Mouse (Mus musculus): Measurements from ENCODE around the gene Ddit4.

Gene Ddit4

DNA sequence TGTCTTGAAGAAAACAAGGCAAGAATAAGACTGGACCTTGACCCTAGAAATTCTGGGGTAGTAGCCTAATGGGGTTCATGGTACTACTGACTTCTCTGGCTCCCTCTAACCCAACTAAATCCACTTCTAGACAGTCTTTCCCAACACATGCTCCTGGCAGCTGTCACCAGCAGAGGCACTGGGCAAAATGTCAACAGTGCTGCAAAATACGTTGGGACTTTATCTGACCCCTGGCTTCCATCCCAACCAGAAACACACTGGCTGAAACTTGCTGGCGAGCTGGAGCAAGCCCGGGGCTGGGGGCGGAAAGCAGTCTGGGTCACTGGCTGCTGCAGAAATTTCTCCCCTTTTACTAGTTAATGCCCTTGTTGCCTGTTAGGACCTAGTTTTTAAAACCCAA lies 35.5 kb downstream of the Ddit4 start:
- DNase-seq, result no peak

DNA sequence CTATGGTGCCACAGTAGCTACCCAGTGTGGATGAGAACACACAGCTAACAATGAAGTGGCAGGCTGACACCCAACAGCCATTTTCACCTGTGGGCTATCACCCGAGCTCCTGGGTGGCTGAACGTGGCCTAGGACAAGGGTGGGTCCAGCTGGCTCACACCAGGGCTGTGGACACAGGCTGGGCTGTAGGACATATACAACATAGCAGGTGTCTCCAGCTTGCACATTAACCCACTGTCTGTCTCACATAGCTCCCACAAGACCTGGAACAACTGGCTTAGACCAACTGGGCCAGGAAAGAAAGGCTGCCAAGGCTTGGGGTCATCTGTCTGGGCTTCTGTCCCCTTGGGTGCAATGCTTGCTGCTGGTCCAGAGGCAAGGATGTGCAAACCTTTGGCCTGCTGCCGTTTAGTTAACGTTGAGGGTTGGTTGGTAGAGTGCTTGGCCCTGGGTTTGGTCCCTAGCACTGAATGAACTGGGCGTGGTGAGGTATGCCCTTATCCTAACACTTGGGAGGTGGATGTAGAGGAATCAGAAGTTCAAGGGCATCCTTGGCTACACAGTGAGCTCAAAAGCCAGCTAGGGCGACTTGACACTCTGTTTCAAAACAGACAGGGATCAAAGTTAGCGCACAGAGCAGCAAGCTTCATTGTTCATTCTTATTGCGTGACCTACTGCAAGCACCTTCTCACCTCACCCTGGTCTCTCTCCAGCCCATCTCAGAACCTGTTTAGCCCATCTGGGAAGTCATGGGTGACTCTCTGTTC lies 36.3 kb downstream of the Ddit4 start:
- DNase-seq, result no peak

DNA sequence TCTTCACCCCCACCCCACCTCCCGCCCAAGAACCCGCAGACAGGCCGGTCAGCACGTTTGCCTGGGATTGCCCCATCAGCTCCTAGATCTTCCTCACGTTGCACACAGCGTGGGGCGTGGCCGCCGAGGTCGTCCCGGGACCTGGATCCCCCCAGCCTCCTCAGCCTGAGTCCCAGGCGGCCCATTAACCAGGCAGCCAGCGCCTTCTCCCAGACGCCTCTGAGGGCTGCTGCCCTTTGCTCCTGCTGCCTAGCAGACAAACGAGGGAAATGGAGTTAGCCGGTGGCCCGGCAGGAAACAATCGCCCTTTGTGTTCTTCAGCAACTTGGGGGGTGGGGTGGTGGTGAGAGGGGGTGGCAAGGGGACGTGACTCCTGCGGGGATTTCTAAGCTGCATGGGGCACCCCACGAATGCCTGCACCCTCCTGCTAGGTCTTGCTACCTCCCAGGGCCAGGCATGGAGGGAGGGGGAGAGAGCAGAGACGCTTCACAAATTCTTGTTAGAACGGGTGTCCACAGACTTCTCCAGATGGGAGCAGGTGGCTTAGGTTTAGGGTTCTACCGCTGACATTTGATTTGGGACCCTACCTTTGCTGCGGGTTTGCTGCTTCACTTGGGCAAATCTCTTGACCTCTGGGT lies 40.0 kb downstream of the Ddit4 start:
- DNase-seq, result peak; percentile 17 to 37

DNA sequence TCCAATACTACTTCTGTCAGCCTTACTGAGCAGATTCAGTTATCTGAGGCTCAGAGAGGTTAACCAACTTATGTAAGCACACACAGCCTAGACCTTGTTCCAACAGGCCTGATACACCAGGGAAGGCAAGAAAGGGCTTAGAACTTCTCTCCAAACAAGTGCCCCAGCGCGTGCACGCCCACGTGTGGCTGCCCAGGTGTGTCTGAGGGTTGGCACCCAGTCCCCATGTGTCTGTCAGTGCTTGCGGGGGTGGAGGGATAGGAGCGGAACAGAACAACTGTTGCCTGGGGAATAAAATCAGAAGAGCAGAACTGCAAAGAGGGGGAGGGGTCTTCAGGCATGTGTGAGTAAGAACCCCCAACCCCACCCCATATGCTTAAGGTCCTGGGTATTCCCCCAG lies 40.5 kb downstream of the Ddit4 start:
- DNase-seq, result peak; percentile 81 to 83

DNA sequence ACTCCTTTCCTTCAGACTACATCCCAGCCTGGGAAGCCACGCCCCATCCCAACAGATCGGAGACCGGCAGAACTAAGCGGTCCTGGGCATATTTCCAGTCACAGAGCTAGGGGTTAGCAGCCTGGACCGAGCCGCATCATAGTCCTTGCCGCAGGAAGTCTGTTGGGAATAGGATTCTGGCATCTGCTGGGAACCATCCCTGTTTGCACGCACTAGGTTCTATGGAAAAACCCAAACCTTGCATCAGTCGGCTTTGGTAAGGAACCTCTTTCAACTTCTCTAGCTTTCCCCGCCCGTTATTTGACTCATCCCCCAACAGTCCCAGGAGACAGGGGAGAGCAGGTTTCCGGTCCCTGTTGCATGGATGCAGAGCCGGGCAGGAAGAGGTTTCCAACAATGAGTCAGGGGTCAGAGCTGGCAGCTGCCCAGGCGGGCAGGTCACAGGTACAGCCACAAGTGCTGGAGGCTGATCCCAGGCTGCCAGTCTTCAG lies 42.2 kb downstream of the Ddit4 start:
- peak in 1 of 2 experiments; percentile 45 for DNase-seq

DNA sequence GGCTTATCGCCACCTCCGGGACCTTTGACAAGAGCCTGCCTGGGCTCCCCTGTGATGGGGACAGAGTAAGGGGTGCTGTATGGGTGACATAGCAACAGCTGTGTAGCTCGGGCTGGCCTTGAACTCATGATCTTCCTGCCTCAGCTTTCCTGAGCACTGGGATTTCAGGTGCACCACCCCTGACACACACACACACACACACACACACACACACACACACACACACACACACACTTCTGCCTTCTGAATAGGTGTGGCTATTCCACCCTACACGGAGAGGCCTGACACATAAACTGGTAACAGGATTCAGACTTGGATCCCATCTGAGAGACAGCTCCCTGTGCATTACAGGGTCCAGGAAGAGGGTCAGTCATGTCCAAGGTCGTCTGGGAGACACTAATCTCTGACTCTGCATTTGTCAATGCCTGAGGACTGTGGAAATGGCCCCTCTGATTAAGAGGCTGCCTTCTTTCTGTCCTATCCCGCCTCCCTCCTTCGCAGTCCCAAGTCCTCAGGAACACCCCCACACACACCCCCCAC lies 42.8 kb downstream of the Ddit4 start:
- peak in 1 of 2 experiments; percentile 25 for DNase-seq

DNA sequence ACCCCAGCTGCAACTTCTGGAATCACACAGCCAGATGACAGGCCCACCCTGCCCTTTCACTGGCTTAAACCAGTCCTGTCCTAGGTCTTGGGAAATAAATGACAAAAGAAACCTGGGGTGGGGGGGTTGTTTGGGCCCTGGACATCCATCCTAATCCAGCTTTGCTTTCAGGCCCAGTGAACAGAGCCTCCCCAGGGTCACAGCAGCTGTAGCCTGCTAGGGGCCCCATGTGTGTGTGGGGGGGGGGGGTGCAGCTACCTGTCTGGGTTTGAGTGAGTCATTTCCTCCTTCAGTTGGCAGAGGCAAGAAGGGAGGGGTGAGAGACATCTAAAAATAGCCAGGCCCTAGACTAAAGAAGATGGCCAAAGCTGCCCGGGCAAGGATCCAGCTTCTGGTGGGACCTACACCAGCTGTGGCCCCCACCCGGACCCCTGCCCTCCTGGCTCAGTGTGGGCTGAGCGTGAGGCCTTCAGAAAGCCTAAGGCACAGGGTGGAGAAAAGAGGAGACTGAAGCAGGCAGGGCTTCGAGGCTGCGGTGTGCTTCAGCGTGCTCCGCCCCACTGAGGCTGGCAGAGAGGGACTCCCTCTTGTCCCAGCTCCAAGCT lies 43.8 kb downstream of the Ddit4 start:
- DNase-seq, result peak; percentile 63 to 65

DNA sequence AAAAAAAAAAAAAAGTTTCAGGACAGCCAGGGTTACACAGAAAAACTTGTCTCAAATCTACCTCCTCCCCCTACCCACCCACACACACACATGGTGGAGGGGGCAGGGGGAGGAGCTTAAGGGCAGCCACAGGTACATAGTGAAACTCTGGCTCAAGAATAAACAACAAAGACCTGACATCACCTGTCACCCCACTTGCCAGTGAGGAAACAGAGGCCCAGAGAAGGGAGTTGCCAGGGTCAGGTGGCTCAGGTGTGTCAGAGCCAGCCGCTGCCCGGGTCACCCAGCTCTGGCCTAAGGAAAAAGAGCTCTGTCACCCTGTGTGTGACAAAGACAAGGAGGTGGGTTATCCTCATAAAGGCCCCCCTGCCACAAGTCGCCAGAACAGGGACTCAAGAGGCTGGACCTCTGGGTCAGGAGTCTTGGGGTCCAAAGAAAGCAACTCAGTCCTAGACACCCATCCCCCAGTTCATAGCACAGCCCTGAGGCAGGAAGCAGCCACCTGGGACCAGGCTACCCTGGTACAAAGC lies 44.5 kb downstream of the Ddit4 start:
- DNase-seq, result peak; percentile 39 to 46

DNA sequence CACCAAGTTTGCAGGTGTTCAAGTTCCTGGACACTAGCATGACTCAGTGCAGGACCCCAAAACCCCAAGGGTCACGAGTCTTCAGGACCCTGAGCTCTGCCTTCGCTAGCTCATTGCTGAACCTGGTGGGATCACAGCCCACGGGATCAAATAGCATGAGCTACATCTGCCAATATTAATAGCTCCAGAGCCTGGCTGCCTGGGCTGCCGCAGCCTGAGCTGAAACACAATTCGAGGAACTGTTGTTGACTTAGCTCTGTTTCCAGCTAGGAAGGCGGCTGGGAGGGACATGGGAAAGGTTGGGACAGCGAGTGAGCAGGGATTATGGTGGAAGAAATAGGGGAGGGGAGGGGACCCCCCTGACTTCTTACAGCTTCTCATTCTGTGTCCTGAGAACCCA lies 48.5 kb downstream of the Ddit4 start:
- no peak for DNase-seq

DNA sequence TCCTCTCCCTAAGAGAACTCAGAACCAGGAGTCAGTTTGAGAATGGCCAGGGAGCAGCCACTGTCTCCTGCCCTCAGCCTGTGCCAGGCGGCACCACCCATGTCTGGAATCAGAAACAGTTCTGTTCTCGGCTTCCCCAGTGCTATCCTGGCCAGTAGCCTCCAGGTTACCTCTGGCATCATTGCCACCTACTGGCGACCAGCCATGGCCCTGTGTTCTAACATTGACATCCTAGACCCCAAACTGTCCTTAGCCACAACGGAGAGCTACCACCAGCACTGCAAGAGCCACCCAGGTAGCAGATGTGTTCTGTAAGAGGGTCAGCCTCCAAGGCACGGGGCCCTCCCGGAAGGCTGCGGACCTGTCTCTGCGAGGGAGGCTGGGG lies 49.0 kb downstream of the Ddit4 start:
- no peak for DNase-seq

DNA sequence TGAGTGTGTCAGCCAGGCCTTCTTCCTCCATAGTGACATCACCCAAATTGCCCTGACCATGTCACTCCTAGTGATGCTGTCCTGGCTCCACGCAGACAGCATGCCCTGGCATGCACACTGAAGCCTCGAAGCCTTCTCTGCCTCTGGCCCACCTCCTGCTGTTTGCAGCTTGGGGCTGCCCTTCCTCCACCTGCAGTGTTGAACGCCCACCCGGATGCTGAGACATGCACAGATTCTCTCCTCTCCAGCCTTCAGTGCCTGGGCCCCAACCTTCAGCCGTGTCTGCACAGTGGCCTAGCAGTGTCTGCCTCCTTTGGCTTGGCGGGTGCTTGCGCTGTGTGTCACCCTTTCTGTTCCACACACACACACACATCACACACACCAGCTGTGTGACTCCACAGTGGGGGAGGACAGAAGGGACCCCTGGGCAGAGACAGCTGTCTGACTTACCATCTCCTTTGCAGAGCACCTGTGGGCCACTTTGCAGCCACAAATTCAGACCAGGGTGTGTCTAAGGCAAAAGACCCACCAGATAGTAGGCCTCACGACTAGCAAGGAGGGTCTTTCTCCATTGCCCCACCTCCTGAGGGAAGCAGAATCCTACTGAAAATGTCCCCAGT lies 49.5 kb downstream of the Ddit4 start:
- DNase-seq, result peak; percentile 51 to 55

DNA sequence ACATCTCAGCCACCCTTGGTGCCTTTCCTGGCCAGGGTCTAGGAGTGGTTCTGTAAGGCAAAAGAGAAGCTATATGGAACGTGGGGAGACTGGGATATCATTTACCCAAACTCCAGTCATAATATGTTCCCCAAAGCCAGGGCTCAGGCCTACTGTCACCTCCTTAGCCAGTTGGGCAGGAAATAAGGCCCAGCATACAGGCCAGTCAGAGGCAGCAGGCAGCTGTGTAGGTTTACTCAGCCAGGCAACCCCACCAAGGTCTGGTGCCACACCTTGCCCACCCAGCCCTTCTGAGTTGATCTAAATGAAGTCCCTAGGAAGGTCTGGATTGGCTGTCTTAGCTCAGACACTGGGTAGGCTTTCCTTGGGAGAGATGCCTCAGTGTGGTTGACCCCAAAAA lies 50.2 kb downstream of the Ddit4 start:
- peak in 1 of 2 experiments; percentile 33 for DNase-seq

DNA sequence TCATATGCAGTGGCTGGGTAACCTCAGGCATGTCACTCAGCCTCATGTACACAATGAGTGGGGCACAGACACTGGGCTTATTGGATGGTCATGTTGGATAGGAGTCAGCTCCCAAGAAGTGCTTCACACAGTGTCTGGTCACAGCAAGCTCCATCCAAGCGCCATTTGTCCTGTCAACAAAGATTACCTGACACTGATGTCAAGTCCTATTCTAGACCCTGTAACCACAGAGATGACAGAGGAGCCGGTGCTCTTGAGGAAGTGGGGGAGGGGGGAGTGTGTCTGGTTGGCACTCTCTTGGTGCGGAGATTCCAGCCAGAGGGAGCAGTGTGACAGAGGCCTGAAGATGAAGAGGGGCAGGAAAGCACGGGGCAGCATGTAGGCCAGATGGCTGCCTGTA lies 50.7 kb downstream of the Ddit4 start:
- DNase-seq, result peak; percentile 65 to 72

DNA sequence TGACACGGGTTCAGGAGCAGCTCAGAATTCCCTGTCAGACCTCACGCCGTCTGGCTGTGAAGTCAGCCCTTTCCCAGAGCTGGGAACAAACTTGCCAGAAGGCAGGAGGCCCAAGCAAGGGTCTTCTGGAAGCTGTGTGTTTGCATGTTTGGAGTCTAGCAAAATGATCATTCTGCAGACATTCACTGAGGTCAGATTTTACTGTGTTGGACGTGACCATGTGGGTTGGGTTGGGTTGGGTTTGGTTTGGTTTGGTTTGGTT lies 51.5 kb downstream of the Ddit4 start:
- no peak for DNase-seq
